Mouse (Mus musculus): ENCODE measurements around the gene Nkpd1. TPM values are rescaled to one million over a fixed set of nuclear protein-coding genes. Genes with fewer than 3 reads are reported as not detected.

Nkpd1 gene
- polyA plus RNA-seq, 1 experiment from 2014 or later, result 0.20 TPM

DNA sequence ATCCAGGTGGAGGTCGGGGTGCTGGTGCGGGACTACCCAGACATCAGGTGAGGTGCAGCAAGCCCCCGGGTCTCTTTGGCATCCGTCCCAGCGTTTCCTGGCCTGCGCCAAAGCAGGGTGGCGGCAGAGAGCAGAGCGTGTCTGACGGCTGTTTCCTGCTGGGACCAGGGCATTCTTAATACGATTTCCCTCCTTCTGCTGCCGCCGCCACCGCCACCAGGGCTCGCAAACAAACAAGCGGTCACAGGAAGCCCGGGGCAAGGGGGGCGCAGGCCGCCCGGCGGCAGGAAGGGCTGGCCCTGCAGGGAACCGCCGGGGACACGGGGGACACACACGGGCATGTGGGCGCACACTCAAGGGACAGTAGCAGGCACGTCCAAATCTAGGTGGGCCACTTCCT is 25.9 kb upstream of the Nkpd1 start:
- Histone ChIP-seq H3K36me3 (no peaks in the 10 kb centered on the region), H3K9ac (0 out of 2 replicates have a peak overlapping the region, but pooled peaks have one; percentile 41), H3K27me3 (peaks cover 55% of the 10 kb centered on the region), H3K4me3 (peak overlapping the region; percentile 21), H3K4me1 (peaks cover 27% of the 10 kb centered on the region), H3K4me2 (peak overlapping the region; percentile 55), H3K9me3 (no peaks in the 10 kb centered on the region), H3K27ac (peak overlapping the region; percentile 49; the same call in 1 of the 2 replicates)
- ATAC-seq (ENCODE audit: borderline replicate concordance, extremely low read depth, low FRiP score, low TSS enrichment), result peak; percentile 46; the same call in 1 of the 2 replicates
- WGBS, result under 1% methylated on average over 26 of the region's 26 CpGs

DNA sequence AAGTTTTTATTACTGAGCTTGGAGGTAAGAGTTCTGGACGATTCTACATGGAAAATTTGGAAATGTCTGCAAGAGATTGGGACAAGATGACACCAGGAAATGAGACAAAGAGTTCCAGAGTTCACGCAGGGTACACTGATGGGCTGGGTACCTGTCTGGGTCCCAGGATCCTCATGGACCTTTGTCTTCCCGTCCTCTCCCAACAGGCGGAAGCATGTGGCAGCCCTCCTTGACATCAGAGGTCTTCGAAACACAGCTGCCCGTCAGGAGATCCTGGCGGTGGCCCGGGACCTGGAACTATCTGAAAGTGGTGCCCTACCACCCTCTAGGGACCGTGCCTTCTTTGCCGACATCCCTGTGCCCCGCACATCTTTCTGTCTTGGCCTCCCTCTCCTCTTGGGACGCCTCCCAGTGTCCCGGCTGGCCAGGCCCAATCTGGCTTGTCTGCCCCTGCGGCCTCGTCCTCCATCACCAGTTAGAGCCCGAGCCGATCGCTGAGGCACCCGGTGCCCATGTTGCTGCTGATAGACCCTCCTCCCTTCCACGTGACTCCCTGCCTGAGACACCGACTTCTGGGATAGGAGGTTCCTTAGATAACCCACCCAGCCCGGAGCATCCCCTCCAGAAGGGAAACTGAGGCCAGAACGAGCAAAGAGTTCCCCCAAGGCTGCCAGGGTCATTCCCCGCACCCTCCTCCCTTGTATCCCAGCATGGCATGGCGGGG is 22.7 kb upstream of the Nkpd1 start:
- Histone ChIP-seq H3K4me1 (peaks cover 22% of the 10 kb centered on the region), H3K27ac (no peak overlapping the region), H3K4me2 (no peak overlapping the region), H3K27me3 (peaks cover 32% of the 10 kb centered on the region), H3K9ac (no peak overlapping the region), H3K9me3 (no peaks in the 10 kb centered on the region), H3K36me3 (no peaks in the 10 kb centered on the region), H3K4me3 (no peak overlapping the region)
- ATAC-seq (ENCODE audit: borderline replicate concordance, extremely low read depth, low FRiP score, low TSS enrichment), result no peak
- 72% methylated on average over 23 of the region's 25 CpGs for WGBS

DNA sequence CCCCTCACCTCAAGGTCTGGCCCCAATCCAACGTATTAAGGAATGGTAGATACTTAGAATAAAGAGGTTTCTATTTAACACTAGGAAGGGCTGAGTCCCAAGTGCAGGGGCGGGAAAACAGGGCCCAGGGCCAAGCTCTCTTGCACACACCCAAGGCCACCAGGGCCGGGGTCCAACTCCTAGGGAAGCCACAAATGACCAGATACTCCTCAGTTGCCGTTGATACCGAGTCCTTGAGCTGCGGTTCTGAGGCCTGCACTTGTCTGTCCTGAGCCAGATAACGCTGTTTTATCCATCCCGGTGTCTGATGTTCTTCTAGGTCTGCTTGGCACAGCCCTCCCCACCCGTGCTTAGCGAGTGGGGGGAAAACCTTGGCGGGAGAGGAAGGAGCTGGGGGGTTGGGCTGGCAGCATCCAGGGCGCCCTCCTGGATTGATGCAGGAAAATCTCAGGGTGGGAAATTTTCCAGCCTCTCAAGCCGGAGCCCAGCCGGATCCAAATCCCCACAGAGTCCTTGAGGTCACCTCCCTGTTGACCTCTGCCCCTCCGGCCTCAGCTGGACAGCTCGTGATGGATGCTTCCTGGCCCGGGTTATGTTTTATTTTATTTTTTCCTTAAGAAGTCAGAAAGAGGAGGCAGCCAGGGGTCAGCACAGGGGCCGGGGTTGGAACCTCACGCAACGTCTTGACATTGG is 22.0 kb upstream of the Nkpd1 start:
- Histone ChIP-seq H3K4me3 (no peak overlapping the region), H3K9ac (no peak overlapping the region), H3K4me2 (no peak overlapping the region), H3K27ac (peak overlapping the region; percentile 30; the same call in 1 of the 2 replicates), H3K9me3 (no peaks in the 10 kb centered on the region), H3K36me3 (no peaks in the 10 kb centered on the region), H3K4me1 (peaks cover 22% of the 10 kb centered on the region), H3K27me3 (peaks cover 24% of the 10 kb centered on the region)
- WGBS, result 30% methylated on average over 20 of the region's 20 CpGs
- peak; percentile 54; the same call in 1 of the 2 replicates for ATAC-seq (ENCODE audit: borderline replicate concordance, extremely low read depth, low FRiP score, low TSS enrichment)

DNA sequence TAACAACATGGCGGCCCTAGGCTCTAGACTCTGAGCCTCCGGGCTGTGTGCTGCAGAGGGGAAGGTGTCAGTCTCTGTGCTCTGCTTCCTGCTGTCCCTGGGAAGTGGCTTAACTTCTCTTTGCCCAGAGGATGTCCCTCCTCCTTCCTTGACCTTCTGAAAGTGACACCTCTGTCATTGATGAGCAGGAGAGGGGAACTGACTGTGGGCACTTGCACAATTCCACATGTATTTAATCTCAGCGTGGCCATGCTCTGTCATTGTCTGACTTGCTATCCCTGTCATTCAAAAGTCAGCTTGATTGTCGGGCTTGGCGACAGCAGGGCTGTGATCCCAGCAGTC is 21.5 kb upstream of the Nkpd1 start:
- peaks cover 19% of the 10 kb centered on the region for H3K27me3 ChIP-seq
- no peak overlapping the region for H3K9ac ChIP-seq
- no peaks in the 10 kb centered on the region for H3K9me3 ChIP-seq
- H3K27ac ChIP-seq, result no peak overlapping the region
- no peak overlapping the region for H3K4me2 ChIP-seq
- WGBS, result 52% methylated on average over 5 of the region's 5 CpGs
- H3K4me1 ChIP-seq, result peaks cover 22% of the 10 kb centered on the region
- no peak for ATAC-seq (ENCODE audit: borderline replicate concordance, extremely low read depth, low FRiP score, low TSS enrichment)
- H3K4me3 ChIP-seq, result no peak overlapping the region
- no peaks in the 10 kb centered on the region for H3K36me3 ChIP-seq

DNA sequence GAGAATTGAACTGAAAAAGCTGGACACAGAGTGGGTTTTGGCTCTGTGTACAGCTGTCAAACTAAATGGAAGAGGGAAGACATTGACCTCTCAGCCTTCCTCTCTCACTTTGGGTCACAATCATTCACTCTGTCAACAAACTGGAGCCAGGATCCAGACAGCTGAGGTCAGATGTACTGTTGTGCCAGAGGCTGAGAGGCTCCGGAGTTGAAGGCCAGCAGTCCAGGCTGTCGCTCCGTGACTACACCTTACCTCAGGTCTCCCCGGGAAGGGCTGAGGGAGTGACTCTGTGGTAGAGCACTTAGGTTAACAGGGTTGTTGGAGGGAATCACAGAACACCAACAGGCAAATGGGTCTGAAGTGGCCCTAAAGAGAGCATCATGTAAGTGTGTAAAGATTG is 19.3 kb upstream of the Nkpd1 start:
- ATAC-seq (ENCODE audit: borderline replicate concordance, extremely low read depth, low FRiP score, low TSS enrichment), result no peak
- 35% methylated on average over 4 of the region's 4 CpGs for WGBS
- no peaks in the 10 kb centered on the region for H3K36me3 ChIP-seq
- H3K4me1 ChIP-seq, result peaks cover 14% of the 10 kb centered on the region
- no peaks in the 10 kb centered on the region for H3K9me3 ChIP-seq
- H3K27ac ChIP-seq, result no peak overlapping the region
- H3K4me2 ChIP-seq, result no peak overlapping the region
- H3K9ac ChIP-seq, result no peak overlapping the region
- 0 out of 2 replicates have a peak, but pooled peaks cover 4% of the 10 kb centered on the region for H3K27me3 ChIP-seq
- H3K4me3 ChIP-seq, result no peak overlapping the region

DNA sequence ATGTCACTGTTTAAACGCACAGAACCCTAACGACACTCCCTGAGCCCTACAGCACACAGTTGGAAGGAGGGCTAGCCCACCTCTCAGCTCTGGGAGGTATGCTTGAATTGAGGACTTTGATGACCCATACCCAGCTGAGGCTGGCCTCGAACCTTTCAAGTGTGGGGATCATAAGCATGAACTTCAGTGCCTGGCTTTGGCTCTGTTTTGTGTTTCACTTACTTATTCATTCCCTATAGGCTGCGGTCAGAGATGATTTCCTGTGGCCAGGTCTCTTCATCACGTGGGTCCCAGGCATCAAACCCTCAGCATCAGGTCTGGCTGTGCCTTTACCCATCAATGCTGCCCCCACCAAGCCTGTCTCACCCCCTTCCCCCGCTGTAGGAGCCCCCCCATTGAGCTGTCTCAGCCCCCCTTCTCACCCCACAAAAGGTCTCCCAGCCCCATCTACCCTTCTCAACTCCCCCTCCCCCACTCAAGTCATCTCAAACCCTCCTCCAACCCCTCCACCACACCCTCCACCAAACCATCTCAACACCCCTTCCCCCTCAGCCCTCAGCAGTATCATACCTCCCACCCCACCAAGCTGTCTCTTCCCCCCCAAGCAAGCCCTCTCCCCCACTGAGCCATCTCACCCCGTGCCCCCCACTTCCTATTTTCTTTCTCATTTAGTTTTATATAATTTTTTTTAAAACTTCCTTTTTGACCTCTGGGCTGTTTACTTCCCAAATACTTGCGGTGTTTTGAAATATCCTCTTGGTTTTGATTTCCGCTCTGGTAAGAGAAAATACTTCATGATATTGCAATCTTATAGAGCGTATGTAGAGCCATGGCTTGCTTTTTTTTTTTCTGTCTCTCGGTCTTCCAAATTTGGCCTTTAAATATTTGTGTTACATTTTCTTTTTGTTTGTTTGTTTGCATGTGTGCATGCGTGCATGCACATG is 16.9 kb upstream of the Nkpd1 start:
- no peak for ATAC-seq (ENCODE audit: borderline replicate concordance, extremely low read depth, low FRiP score, low TSS enrichment)
- no peak overlapping the region for H3K27ac ChIP-seq
- peaks cover 4% of the 10 kb centered on the region for H3K4me1 ChIP-seq
- no peak overlapping the region for H3K4me3 ChIP-seq
- no peaks in the 10 kb centered on the region for H3K9me3 ChIP-seq
- WGBS, result 63% methylated on average over 12 of the region's 12 CpGs
- H3K36me3 ChIP-seq, result no peaks in the 10 kb centered on the region
- H3K9ac ChIP-seq, result no peak overlapping the region
- no peak overlapping the region for H3K4me2 ChIP-seq
- 0 out of 2 replicates have a peak, but pooled peaks cover 4% of the 10 kb centered on the region for H3K27me3 ChIP-seq

DNA sequence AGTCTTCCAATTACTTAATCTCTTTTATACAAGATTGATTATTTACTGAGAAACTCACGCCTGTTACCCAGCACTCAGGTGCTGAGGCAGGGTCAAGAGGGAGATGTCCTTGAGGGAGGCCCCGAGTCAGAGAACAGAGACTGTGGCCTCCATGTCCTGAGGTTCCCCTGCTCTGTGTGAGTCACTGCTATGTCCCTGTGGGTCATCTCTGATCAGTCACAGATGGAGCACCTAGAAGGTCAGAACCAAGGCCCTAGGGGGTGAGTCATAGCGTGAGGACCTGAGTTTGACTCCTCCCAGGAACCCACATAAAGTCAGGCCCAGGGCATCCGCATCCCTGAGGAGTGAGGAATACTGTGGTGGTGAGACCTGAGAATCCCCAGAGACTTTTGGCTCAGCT is 16.0 kb upstream of the Nkpd1 start:
- H3K4me3 ChIP-seq, result no peak overlapping the region
- ATAC-seq (ENCODE audit: borderline replicate concordance, extremely low read depth, low FRiP score, low TSS enrichment), result no peak
- no peak overlapping the region for H3K27ac ChIP-seq
- 0 out of 2 replicates have a peak, but pooled peaks cover 4% of the 10 kb centered on the region for H3K27me3 ChIP-seq
- no peak overlapping the region for H3K9ac ChIP-seq
- H3K4me1 ChIP-seq, result no peaks in the 10 kb centered on the region
- H3K9me3 ChIP-seq, result no peaks in the 10 kb centered on the region
- H3K4me2 ChIP-seq, result no peak overlapping the region
- H3K36me3 ChIP-seq, result no peaks in the 10 kb centered on the region
- 56% methylated on average over 4 of the region's 4 CpGs for WGBS

DNA sequence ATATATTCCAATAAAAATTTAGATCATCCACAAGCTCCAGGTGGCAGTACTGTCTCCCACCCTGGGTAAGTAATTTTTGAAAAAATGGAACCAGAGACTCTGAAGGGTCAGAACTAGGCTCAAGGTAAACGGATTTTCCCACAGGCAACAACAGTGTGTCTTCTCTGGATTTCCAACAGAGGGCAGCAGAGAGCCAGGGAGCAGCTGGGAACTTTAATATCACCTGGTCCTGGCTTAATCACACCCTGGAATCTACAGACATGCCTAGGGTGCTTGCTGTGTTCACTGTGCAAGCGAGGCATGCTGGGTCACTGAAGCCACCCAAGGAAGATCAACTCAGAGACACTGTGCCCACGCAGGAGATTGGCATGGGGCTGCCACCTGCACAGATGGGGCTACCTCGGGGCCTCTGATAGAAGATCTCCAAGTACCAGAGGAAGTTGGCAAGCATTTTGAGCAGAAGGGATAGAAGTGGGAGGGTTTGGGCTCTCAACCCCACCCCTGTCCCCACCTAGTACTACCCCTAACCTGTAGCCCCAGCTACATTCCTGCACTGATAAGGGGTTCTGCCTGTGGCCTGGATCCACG is 14.1 kb upstream of the Nkpd1 start:
- no peak overlapping the region for H3K4me3 ChIP-seq
- 26% methylated on average over 5 of the region's 5 CpGs for WGBS
- no peak for ATAC-seq (ENCODE audit: borderline replicate concordance, extremely low read depth, low FRiP score, low TSS enrichment)

GRCm38 (mm10) chr7:19506326-19506725 is 11.3 kb upstream of the Nkpd1 start:
- no peak overlapping the region for H3K27ac ChIP-seq
- peak overlapping the region; percentile 57; the same call in 1 of the 2 replicates for H3K4me3 ChIP-seq
- ATAC-seq (ENCODE audit: borderline replicate concordance, extremely low read depth, low FRiP score, low TSS enrichment), result no peak
- no peaks in the 10 kb centered on the region for H3K27me3 ChIP-seq
- H3K36me3 ChIP-seq, result no peaks in the 10 kb centered on the region
- no peaks in the 10 kb centered on the region for H3K9me3 ChIP-seq
- 32% methylated on average over 6 of the region's 6 CpGs for WGBS
- H3K9ac ChIP-seq, result no peak overlapping the region
- H3K4me2 ChIP-seq, result peak overlapping the region; percentile 89
- peaks cover 13% of the 10 kb centered on the region for H3K4me1 ChIP-seq

More for the DNA sequence above, 14.1 kb upstream of the Nkpd1 start:
- peaks cover 6% of the 10 kb centered on the region for H3K4me1 ChIP-seq
- no peak overlapping the region for H3K27ac ChIP-seq
- no peaks in the 10 kb centered on the region for H3K36me3 ChIP-seq
- H3K9me3 ChIP-seq, result no peaks in the 10 kb centered on the region
- no peak overlapping the region for H3K9ac ChIP-seq
- H3K27me3 ChIP-seq, result 0 out of 2 replicates have a peak, but pooled peaks cover 3% of the 10 kb centered on the region
- H3K4me2 ChIP-seq, result no peak overlapping the region

GRCm38 (mm10) chr7:19506969-19507611 is 10.5 kb upstream of the Nkpd1 start:
- H3K27ac ChIP-seq, result no peak overlapping the region
- no peak for ATAC-seq (ENCODE audit: borderline replicate concordance, extremely low read depth, low FRiP score, low TSS enrichment)
- peak overlapping the region; percentile 57 for H3K4me3 ChIP-seq
- WGBS, result 2% methylated on average over 67 of the region's 71 CpGs
- no peaks in the 10 kb centered on the region for H3K27me3 ChIP-seq
- H3K9me3 ChIP-seq, result no peaks in the 10 kb centered on the region
- H3K36me3 ChIP-seq, result no peaks in the 10 kb centered on the region
- H3K9ac ChIP-seq, result peak overlapping the region; percentile 45
- peak overlapping the region; percentile 89 for H3K4me2 ChIP-seq
- H3K4me1 ChIP-seq, result peaks cover 13% of the 10 kb centered on the region

DNA sequence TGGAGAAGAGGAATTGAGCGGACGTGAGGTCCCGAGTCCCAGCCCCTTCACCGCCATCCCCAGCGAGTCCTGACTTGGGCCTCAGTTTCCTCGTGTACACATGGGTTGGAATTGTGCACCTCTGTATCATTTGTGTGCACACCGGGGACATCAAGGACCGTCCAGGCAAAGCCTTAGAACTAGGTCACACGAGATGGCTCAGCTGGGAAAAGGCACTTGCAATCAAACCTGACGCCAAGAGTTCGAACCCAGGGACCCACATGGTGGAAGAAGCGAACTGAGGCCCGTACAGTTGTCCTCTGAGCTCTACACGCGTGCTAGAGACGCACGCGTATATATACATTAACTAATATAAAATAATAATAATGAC is 10.0 kb upstream of the Nkpd1 start:
- Histone ChIP-seq H3K27me3 (no peaks in the 10 kb centered on the region), H3K36me3 (no peaks in the 10 kb centered on the region), H3K4me2 (peak overlapping the region; percentile 89), H3K4me1 (peaks cover 13% of the 10 kb centered on the region), H3K9me3 (no peaks in the 10 kb centered on the region), H3K27ac (peak overlapping the region; percentile 70), H3K9ac (peak overlapping the region; percentile 71), H3K4me3 (peak overlapping the region; percentile 57)
- no peak for ATAC-seq (ENCODE audit: borderline replicate concordance, extremely low read depth, low FRiP score, low TSS enrichment)
- 3% methylated on average over 18 of the region's 18 CpGs for WGBS

Measured in lung, embryonic 15.5 days (tissue).